Mouse (Mus musculus) CH12.LX (cell line): ENCODE data around the gene Sstr3. TPM values are rescaled to one million over a fixed set of nuclear protein-coding genes. Genes with fewer than 3 reads are reported as not detected.

Source experiments
- DNase-seq: peaks from one replicate; pipeline ENCODE4 v3.0.0-alpha.2; 2013; ENCODE audit errors: extremely low read depth
- H3K27ac ChIP-seq: 2 replicates; pipeline ENCODE4 v1.5.1; 2012; ENCODE audit warnings: low read depth, mild to moderate bottlenecking, control low read depth, moderate library complexity; ENCODE audit not compliant: insufficient read depth
- H3K27me3 ChIP-seq: replicated peaks from 2 replicates; pipeline ENCODE3; 2012; ENCODE audit warnings: inconsistent platforms
- H3K36me3 ChIP-seq, 2 experiments: replicated peaks in 1 of 2; 2 replicates each; pipeline versions ENCODE3 to v1.6.1; 2012; ENCODE audit warnings: inconsistent platforms in 1 of 2, low read length in 1 of 2, mild to moderate bottlenecking in 1 of 2, mixed read lengths in 1 of 2, moderate library complexity in 1 of 2; ENCODE audit not compliant: control insufficient read depth in 1 of 2, insufficient read depth in 1 of 2
- H3K4me1 ChIP-seq, 2 experiments: 2 replicates each; pipeline ENCODE4 v1.6.1; 2012; ENCODE audit warnings: inconsistent platforms in 1 of 2, moderate library complexity in 1 of 2; ENCODE audit not compliant: insufficient read depth in 2 of 2, control insufficient read depth in 1 of 2
- H3K4me2 ChIP-seq: 2 replicates; pipeline ENCODE4 v1.6.1; 2012; ENCODE audit warnings: low read depth, mild to moderate bottlenecking, control low read depth; ENCODE audit not compliant: poor library complexity, insufficient read depth, severe bottlenecking
- H3K4me3 ChIP-seq, 3 experiments: fragments of 150-350 bp in 1 of 3; sonication (generic) in 1 of 3; replicated peaks in 1 of 3; 2 replicates each; pipeline versions ENCODE3 to v1.5.1; 2011 to 2012; ENCODE audit warnings: low read depth in 2 of 3, low read length in 2 of 3, mild to moderate bottlenecking in 2 of 3, moderate library complexity in 2 of 3, control low read depth in 1 of 3, improper control_type of control experiment in 1 of 3, inconsistent platforms in 1 of 3, mixed read lengths in 1 of 3; ENCODE audit not compliant: poor library complexity in 1 of 3
- H3K79me2 ChIP-seq: replicated peaks from 2 replicates; pipeline ENCODE4 v1.6.1; 2012; ENCODE audit warnings: mild to moderate bottlenecking, moderate library complexity; ENCODE audit not compliant: control insufficient read depth, poor library complexity, insufficient read depth, severe bottlenecking; ENCODE audit errors: extremely low read depth
- H3K9ac ChIP-seq: 2 replicates; pipeline ENCODE4 v1.6.1; 2012; ENCODE audit warnings: low read depth, mild to moderate bottlenecking, control low read depth, moderate library complexity; ENCODE audit not compliant: insufficient read depth
- H3K9me3 ChIP-seq: replicated peaks from 2 replicates; pipeline ENCODE3; 2012; ENCODE audit warnings: low read length, inconsistent platforms, mixed read lengths
- BHLHE40 ChIP-seq: IDR thresholded peaks from 2 replicates; pipeline ENCODE4 v1.6.1; 2011; ENCODE audit warnings: mild to moderate bottlenecking, low read depth, low read length, improper control_type of control experiment
- CHD2 ChIP-seq: IDR thresholded peaks from 2 replicates; pipeline ENCODE4 v1.6.1; 2011; ENCODE audit warnings: low read length, improper control_type of control experiment
- CTCF ChIP-seq, 2 experiments: IDR thresholded peaks in 1 of 2; conservative IDR thresholded peaks in 1 of 2; 2 replicates each; pipeline ENCODE4 v1.5.1; 2011 to 2012; ENCODE audit warnings: low read depth in 2 of 2, low read length in 2 of 2, improper control_type of control experiment in 1 of 2, inconsistent platforms in 1 of 2, mild to moderate bottlenecking in 1 of 2, moderate library complexity in 1 of 2
- E2F4 ChIP-seq: IDR thresholded peaks from 2 replicates; pipeline ENCODE4 v1.6.1; 2011; ENCODE audit warnings: low read depth, low read length, improper control_type of control experiment; ENCODE audit not compliant: insufficient replicate concordance
- ELF1 ChIP-seq: IDR thresholded peaks from 2 replicates; pipeline ENCODE4 v1.6.1; 2014; ENCODE audit warnings: low read depth, mild to moderate bottlenecking, inconsistent platforms, low read length, improper control_type of control experiment
- EP300 ChIP-seq: IDR thresholded peaks from 2 replicates; pipeline ENCODE4 v1.6.1; 2011; ENCODE audit warnings: low read length, improper control_type of control experiment
- ETS1 ChIP-seq: conservative IDR thresholded peaks from 2 replicates; pipeline ENCODE4 v1.6.1; 2012; ENCODE audit warnings: low read depth, mild to moderate bottlenecking, inconsistent platforms, low read length, improper control_type of control experiment, moderate library complexity
- GABPA ChIP-seq: IDR thresholded peaks from 2 replicates; pipeline ENCODE4 v1.6.1; 2012; ENCODE audit warnings: low read depth, low read length, improper control_type of control experiment, inconsistent platforms; ENCODE audit not compliant: insufficient replicate concordance
- JUN ChIP-seq: IDR thresholded peaks from 2 replicates; pipeline ENCODE4 v1.6.1; 2011; ENCODE audit warnings: low read depth, mild to moderate bottlenecking, low read length, improper control_type of control experiment, moderate library complexity; ENCODE audit not compliant: insufficient read depth
- MAX ChIP-seq: IDR thresholded peaks from 2 replicates; pipeline ENCODE4 v1.6.1; 2011; ENCODE audit warnings: low read length, improper control_type of control experiment
- MAZ ChIP-seq: IDR thresholded peaks from 2 replicates; pipeline ENCODE4 v1.6.1; 2012; ENCODE audit warnings: low read depth, mild to moderate bottlenecking, inconsistent platforms, low read length, improper control_type of control experiment, moderate library complexity
- MEF2A ChIP-seq: IDR thresholded peaks from 2 replicates; pipeline ENCODE4 v1.6.1; 2014; ENCODE audit warnings: low read depth, mild to moderate bottlenecking, inconsistent platforms, low read length, improper control_type of control experiment, borderline replicate concordance
- MXI1 ChIP-seq: IDR thresholded peaks from 2 replicates; pipeline ENCODE4 v1.6.1; 2011; ENCODE audit warnings: mild to moderate bottlenecking, low read depth, low read length, improper control_type of control experiment
- MYC ChIP-seq: IDR thresholded peaks from 2 replicates; pipeline ENCODE4 v1.6.1; 2011; ENCODE audit warnings: low read depth, mild to moderate bottlenecking, improper control_type of control experiment, low read length
- PAX5 ChIP-seq: IDR thresholded peaks from 2 replicates; pipeline ENCODE4 v1.6.1; 2012; ENCODE audit warnings: low read length, inconsistent platforms, mixed read lengths
- POLR2AphosphoS2 ChIP-seq: IDR thresholded peaks from 2 replicates; pipeline ENCODE4 v1.6.1; 2011; ENCODE audit warnings: low read depth, low read length, improper control_type of control experiment
- RCOR1 ChIP-seq: conservative IDR thresholded peaks from 2 replicates; pipeline ENCODE4 v1.6.1; 2012; ENCODE audit warnings: low read depth, mild to moderate bottlenecking, inconsistent platforms, low read length, improper control_type of control experiment
- SMC3 ChIP-seq: IDR thresholded peaks from 2 replicates; pipeline ENCODE4 v1.6.1; 2011; ENCODE audit warnings: low read depth, low read length, improper control_type of control experiment
- TCF12 ChIP-seq: IDR thresholded peaks from 2 replicates; pipeline ENCODE4 v1.6.1; 2014; ENCODE audit warnings: low read depth, mild to moderate bottlenecking, inconsistent platforms, low read length, improper control_type of control experiment
- UBTF ChIP-seq: IDR thresholded peaks from 2 replicates; pipeline ENCODE4 v1.6.1; 2012; ENCODE audit warnings: low read depth, mild to moderate bottlenecking, inconsistent platforms, low read length, improper control_type of control experiment, moderate library complexity
- USF1 ChIP-seq: IDR thresholded peaks from 2 replicates; pipeline ENCODE4 v1.6.1; 2014; ENCODE audit warnings: low read depth, mild to moderate bottlenecking, inconsistent platforms, low read length, improper control_type of control experiment
- USF2 ChIP-seq: conservative IDR thresholded peaks from 2 replicates; pipeline ENCODE4 v1.6.1; 2011; ENCODE audit warnings: low read depth, low read length, improper control_type of control experiment
- ZC3H11A ChIP-seq: IDR thresholded peaks from 2 replicates; pipeline ENCODE4 v1.6.1; 2012; ENCODE audit warnings: low read depth, mild to moderate bottlenecking, inconsistent platforms, low read length, improper control_type of control experiment
- ZKSCAN1 ChIP-seq: IDR thresholded peaks from 2 replicates; pipeline ENCODE4 v1.6.1; 2012; ENCODE audit warnings: low read depth, inconsistent platforms, low read length, improper control_type of control experiment, borderline replicate concordance
- ZMIZ1 ChIP-seq: IDR thresholded peaks from 2 replicates; pipeline ENCODE4 v1.6.1; 2012; ENCODE audit warnings: low read depth, mild to moderate bottlenecking, inconsistent platforms, low read length, improper control_type of control experiment
- ZNF384 ChIP-seq: IDR thresholded peaks from 2 replicates; pipeline ENCODE4 v1.6.1; 2012; ENCODE audit warnings: low read depth, low read length, improper control_type of control experiment, inconsistent platforms
- dilution Hi-C: fragments of 300-500 bp; cut with MboI; formaldehyde crosslinking; loops from 2 replicates; pipeline ENCODE4 v1.14.3; 2020; ENCODE audit warnings: low sequenced_read_pairs; ENCODE audit not compliant: extremely low pct_unique_long_range_greater_than_20kb, extremely low pct_ligation_motif_present
- in situ Hi-C: fragments of 300-500 bp; cut with MboI; formaldehyde crosslinking; loops from 3 replicates; pipeline ENCODE4 v1.14.3; 2019; ENCODE audit warnings: low sequenced_read_pairs, low pct_ligation_motif_present, low pct_unique_long_range_greater_than_20kb, mixed read lengths
- polyA plus RNA-seq: library from polyadenylated mRNA; unstranded; fragments of >175 nt; gene quantifications from 2 replicates; pipeline ENCODE4 v1.2.1, GENCODE M21; 2012; ENCODE audit warnings: low read depth; ENCODE audit not compliant: insufficient read length
- total RNA-seq, 2 experiments: library from RNA; depleted of rRNA; stranded (reverse); fragments of 300-350 nt in 1 of 2; fragments of >200 nt in 1 of 2; gene quantifications; 2 replicates each; pipeline ENCODE4 v1.2.3; 2012 to 2014

Sstr3 gene
- total and polyA plus RNA-seq, 3 experiments, result 0.36 TPM; not detected in 2

- Histone ChIP-seq H3K79me2 (no peaks in the 10 kb centered on the region), H3K4me2 (no peak overlapping the region), H3K9ac (no peak overlapping the region), H3K27me3 (no peaks in the 10 kb centered on the region), H3K36me3 (peaks cover 0 to 3% of the 10 kb centered on the region in 2 experiments)
- no peak for DNase-seq
- in situ Hi-C loops, result no loop called here
- TF ChIP-seq MEF2A, result no peak
- TF ChIP-seq ZMIZ1, result no peak
- TF ChIP-seq ELF1, result no peak
- no peak for TF ChIP-seq MAX
- TF ChIP-seq RCOR1, result no peak
- TF ChIP-seq ETS1, result no peak
- TF ChIP-seq ZKSCAN1, result no peak
- no peak for TF ChIP-seq JUN
- no peak for TF ChIP-seq PAX5
- TF ChIP-seq ZNF384, result no peak; the same call in 1 of the 2 replicates
- TF ChIP-seq MYC, result no peak
- no peak for TF ChIP-seq CTCF (conservative IDR thresholded peaks at IDR 0.05 in 1 of 2, IDR thresholded peaks at IDR 0.05 in 1 of 2; ENCODE audit: low read depth in 2 of 2, low read length in 2 of 2)
- TF ChIP-seq POLR2AphosphoS2, result no peak
- TF ChIP-seq, all 38 proteins: peak for 0
- H3K27ac ChIP-seq, result no peak overlapping the region
- peaks cover 23 to 54% of the 10 kb centered on the region in 2 experiments for H3K4me1 ChIP-seq
- peaks cover 18% of the 10 kb centered on the region for H3K9me3 ChIP-seq
- dilution Hi-C loops, result no loop called here
- no peak overlapping the region for H3K4me3 ChIP-seq
These were observed 36.0 kb downstream of the Sstr3 start for GRCm38 (mm10) chr15:78508443-78508842.

GRCm38 (mm10) chr15:78505541-78505940 is 38.9 kb downstream of the Sstr3 start:
- H3K4me3 ChIP-seq, result no peak overlapping the region
- H3K27ac ChIP-seq, result no peak overlapping the region
- dilution Hi-C loops (no loop called here), in situ Hi-C loops (no loop called here)
- H3K9ac ChIP-seq, result no peak overlapping the region
- no peaks in the 10 kb centered on the region for H3K27me3 ChIP-seq
- peaks cover 18% of the 10 kb centered on the region for H3K9me3 ChIP-seq
- TF ChIP-seq BHLHE40, result no peak
- no peak for TF ChIP-seq ZNF384
- TF ChIP-seq ELF1, result no peak
- TF ChIP-seq USF1, result no peak
- TF ChIP-seq USF2, result no peak
- TF ChIP-seq E2F4, result no peak
- TF ChIP-seq MXI1, result no peak
- no peak for TF ChIP-seq CHD2
- no peak for TF ChIP-seq ETS1
- TF ChIP-seq GABPA, result no peak
- no peak for TF ChIP-seq TCF12
- TF ChIP-seq ZKSCAN1, result no peak
- no peak for TF ChIP-seq MAZ
- TF ChIP-seq POLR2AphosphoS2, result no peak
- TF ChIP-seq UBTF, result no peak
- TF ChIP-seq ZC3H11A, result no peak
- no peak for TF ChIP-seq EP300
- TF ChIP-seq MYC, result no peak
- TF ChIP-seq SMC3, result no peak
- peaks cover 0 to 3% of the 10 kb centered on the region in 2 experiments for H3K36me3 ChIP-seq
- H3K79me2 ChIP-seq, result no peaks in the 10 kb centered on the region
- no peak for DNase-seq
- peaks cover 6 to 28% of the 10 kb centered on the region in 2 experiments for H3K4me1 ChIP-seq
- no peak overlapping the region for H3K4me2 ChIP-seq
